Mouse (Mus musculus): ENCODE data around the gene Zfp936.
"Not testable (repeated sequence)": the region's sequence is repeated elsewhere in the genome, so short reads cannot be mapped to it uniquely, and the experiment has no call there.

Gene Zfp936

DNA sequence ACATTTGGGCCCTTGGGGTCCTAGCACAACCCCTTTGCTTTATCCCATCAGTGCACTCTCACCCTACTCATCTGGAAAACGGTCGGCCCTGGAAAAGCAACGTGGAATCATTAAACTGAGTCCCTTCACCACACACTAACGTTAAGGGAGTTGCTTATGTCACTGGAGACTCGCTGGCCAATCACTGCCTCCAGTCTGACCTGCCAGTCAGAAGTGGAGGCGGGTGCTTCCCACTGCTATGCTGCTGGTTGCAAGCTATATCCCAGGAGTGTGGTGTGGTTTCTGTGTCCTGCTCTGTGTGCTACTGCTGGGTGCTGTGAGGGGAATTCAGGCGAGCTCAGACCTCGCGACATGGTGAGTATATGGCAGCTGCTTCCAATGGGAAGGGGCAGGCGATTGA, at the start of gene Zfp936:
Zfp936 (plus strand) TSS at position 301 of the 400 bp plus-strand sequence.
- DNase-seq (ENCODE audit: low spot score in 2 of 2): not testable (repeated sequence)

DNA sequence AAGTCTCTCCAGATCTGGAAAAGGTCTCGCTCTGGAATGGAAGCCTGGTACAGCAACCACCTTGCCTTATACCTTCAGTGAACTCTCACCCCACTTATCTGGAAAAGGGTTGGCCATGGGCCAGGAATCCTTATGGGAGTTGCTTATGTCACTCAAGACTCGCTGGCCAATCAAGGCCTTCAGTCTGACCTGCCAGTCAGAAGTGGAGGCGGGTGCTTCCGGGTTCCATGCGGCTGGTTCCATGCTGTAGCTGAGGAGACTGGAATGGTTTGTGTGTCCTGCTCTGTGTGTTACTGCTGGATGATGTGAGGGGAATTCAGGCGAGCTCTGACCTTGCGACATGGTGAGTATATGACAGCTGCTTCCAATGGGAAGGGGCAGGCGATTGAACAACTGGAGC, 36.2 kb upstream of the Zfp936 start:
- DNase-seq (ENCODE audit: low spot score in 2 of 2): no peak

DNA sequence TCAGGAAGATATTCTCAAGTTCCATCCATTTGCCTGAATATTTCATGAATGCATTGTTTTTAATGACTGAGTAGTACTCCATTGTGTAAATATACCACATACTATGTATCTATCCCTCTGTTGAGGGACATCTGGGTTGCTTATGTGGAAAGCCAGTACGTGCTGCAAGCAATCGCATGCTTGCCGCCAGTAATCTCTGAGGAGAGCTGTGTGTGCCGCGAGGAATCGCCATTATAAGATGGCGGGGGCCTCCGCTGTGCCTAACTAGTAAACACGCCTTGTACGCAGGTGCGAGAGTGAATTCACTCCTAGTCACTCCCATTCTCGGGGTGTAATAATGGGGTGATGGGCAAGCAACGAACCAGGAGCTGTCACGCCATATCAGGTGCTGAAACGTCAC, 14.7 kb downstream of the Zfp936 start:
- DNase-seq (ENCODE audit: low spot score in 2 of 2): not testable (repeated sequence)

DNA sequence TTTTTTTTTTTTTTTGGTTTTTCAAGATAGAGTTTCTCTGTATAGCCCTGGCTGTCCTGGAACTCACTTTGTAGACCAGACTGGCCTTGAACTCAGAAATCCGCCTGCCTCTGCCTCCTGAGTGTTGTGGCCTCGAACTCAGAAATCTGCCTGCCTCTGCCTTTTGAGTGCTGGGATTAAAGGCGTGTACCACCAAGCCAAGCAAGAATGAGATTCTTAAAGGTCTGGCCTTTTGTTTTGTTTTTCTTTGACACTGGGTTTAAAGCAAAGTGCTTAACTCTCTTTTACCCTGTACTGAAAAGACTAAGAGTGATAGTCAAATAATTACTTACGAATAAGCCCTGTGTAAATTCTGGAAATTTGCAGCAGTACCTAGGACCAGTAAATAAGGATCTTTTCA, 50.1 kb downstream of the Zfp936 start:
- DNase-seq (ENCODE audit: low spot score in 2 of 2): not testable (repeated sequence)

DNA sequence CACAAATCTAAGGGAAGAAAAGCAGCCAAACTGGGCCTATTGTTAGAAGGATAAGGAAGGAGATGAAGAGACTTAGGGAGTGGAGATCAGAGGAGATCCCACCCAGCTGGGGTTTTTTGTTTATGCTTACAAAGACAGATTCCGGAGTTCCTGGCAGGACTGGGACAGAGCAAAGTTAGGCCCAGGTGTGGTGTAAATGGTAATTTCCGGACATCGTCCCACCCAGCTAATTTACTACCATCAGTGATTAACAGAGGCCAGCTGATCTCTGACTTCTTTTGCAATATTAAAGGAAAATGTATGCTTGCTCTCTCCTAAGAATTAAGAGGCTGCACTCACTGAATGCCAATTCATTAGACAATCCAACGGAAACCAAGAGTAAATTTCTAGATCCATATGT, 53.1 kb downstream of the Zfp936 start:
- DNase-seq (ENCODE audit: low spot score in 2 of 2): not testable (repeated sequence)

DNA sequence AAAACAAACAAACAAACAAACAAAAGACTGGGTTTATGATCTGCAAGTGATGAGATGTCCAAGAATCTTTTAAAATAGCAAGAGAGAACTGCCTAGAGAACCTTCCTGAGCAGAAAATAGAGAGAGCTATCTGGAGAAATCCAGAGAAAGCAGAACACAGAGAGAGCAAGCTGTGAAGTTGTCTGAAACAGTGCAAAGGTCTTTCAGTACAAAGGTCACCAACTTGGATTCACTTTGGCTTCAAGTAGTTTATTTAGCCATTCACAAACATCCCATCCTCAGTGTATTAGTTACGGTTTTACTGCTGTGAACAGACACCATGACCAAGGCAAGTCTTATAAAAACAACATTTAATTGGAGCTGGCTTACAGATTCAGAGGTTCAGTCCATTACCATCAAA, 53.8 kb downstream of the Zfp936 start:
- DNase-seq (ENCODE audit: low spot score in 2 of 2): not testable (repeated sequence)

DNA sequence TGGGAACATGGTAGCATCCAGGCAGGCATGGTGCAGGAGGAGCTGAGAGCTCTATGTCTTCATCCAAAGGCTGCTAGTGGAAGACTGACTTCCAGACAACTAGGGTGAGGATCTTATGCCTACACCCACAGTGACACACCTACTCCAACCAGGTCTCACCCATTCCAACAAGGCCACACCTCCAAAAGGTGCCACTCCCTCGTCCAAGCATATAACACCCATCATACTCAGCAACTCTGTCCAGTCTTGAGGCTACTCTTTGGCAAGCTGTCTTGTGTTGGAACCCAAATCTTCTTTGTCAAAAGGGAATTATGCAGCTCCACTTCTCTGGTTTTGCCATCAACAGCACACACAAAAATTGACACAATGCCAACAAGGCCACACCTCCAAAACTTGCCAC, 54.2 kb downstream of the Zfp936 start:
- DNase-seq (ENCODE audit: low spot score in 2 of 2): not testable (repeated sequence)

DNA sequence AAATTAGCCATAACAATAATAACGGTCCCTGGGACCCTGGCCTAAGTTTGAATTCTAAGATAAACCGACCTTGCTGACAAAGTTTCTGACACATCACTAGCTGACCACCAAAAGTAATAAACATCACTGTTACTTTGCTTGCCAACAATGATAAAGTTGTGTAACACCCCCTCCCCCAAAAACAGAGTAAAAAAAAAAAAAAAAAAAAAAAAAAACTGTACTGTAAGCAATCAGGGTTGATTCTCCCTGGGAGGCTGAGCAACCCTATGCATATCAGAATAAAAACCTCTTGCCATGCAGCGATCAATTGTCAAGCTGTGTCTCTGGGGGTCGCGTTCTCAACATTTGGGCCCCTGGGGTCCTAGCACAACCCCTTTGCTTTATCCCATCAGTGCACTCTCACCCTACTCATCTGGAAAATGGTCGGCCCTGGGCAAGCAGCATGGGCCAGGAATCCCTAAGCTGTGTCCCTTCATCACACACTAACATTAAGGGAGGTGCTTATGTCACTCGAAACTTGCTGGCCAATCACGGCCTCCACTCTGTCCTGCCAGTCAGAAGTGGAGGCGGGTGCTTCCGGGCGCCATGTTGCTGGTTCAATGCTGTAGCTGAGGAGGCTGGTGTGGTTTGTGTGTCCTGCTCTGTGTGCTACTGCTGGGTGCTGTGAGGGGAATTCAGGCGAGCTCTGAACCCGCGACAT, 63.1 kb downstream of the Zfp936 start:
- no peak for DNase-seq (ENCODE audit: low spot score in 2 of 2)

DNA sequence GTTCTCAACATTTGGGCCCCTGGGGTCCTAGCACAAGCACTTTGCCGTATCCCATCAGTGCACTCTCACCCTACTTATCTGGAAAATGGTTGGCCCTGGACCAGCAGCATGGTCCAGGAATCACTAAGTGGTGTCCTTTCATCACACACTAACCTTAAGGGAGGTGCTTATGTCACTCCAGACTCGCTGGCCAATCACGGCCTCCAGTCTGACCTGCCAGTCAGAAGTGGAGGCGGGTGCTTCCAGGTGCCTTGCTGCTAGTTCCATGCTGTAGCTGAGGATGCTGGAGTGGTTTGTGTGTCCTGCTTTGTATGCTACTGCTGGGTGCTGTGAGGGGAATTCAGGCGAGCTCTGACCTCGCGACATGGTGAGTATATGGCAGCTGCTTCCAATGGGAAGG, 99.8 kb downstream of the Zfp936 start:
- DNase-seq (ENCODE audit: low spot score in 2 of 2): peak in 1 of 2 experiments; percentile 19

Data from urinary bladder, postnatal 4 days (tissue).